Mouse (Mus musculus): Measurements from ENCODE around the gene Akap17b. TPM values are rescaled to one million over a fixed set of nuclear protein-coding genes. Genes with fewer than 3 reads are reported as not detected.
A peak's percentile ranks its signal among the peaks of the same experiment; 100 is the strongest.
"Not testable (repeated sequence)": the region's sequence is repeated elsewhere in the genome, so short reads cannot be mapped to it uniquely, and the experiment has no call there.

Akap17b gene
- polyA plus RNA-seq, 1 experiment from 2014 or later = 1.8 TPM

DNA sequence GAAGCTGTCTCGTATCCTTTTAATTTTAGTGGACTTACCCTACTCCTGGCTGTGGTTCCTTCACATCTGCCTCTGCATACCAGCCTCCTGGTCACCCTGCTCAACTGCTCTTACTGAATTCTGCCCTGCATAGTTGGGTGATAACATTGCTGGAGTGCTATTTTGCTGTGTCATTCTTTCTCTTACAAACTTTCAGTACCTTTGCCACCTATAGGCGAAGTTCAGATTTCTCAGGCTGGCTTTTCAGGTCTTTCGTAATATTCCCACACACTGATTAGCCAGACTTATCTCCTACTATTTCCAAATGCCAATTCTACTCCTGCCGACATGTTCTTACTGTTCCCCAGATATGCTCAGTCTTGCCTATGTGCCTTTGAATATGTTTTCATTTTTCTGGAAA lies 41.2 kb downstream of the Akap17b start:
- 77% methylated on average over 4 of the region's 4 CpGs for WGBS
- Histone ChIP-seq H3K36me3 (ENCODE audit: control insufficient read depth, insufficient read depth) (peaks cover 11% of the 10 kb centered on the region), H3K4me2 (ENCODE audit: low read depth, low read length) (no peak overlapping the region), H3K9ac (ENCODE audit: low read length) (no peak overlapping the region), H3K9me3 (replicated peaks; ENCODE audit: control insufficient read depth, low read length) (no peaks in the 10 kb centered on the region), H3K4me3 (ENCODE audit: low read length) (no peak overlapping the region), H3K27ac (ENCODE audit: low read length) (no peak overlapping the region), H3K4me1 (ENCODE audit: control insufficient read depth, insufficient read depth, low read length) (peaks cover 2% of the 10 kb centered on the region; the same call in 1 of the 2 replicates), H3K27me3 (ENCODE audit: control insufficient read depth, insufficient read depth, low read length) (no peaks in the 10 kb centered on the region)
- ATAC-seq (replicated peaks; ENCODE audit: extremely low read depth, insufficient read depth, low FRiP score) = no peak

DNA sequence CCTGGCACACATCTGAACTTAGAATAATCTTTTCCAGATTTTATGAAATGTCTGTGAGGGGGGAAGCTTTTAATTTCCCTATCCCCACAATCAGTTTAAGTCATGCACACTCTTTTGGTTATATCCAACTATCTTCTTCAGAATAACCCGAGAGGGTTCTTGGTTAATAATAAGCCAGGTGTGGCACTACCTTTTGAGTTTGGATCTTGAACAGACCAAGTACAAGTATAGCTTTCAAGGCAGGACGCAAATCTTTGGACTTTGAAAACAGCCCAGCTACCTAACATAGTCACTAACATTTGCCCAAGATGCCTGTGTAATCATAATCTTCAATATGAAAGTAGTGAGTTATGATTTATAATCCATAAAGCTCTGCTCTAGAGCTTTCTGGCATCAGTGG lies 42.3 kb downstream of the Akap17b start:
- Histone ChIP-seq H3K27me3 (ENCODE audit: control insufficient read depth, insufficient read depth, low read length) (no peaks in the 10 kb centered on the region), H3K27ac (ENCODE audit: low read length) (no peak overlapping the region), H3K36me3 (ENCODE audit: control insufficient read depth, insufficient read depth) (peaks cover 11% of the 10 kb centered on the region), H3K4me3 (ENCODE audit: low read length) (no peak overlapping the region), H3K9ac (ENCODE audit: low read length) (no peak overlapping the region), H3K4me2 (ENCODE audit: low read depth, low read length) (no peak overlapping the region), H3K9me3 (replicated peaks; ENCODE audit: control insufficient read depth, low read length) (no peaks in the 10 kb centered on the region; the same call in 1 of the 2 replicates), H3K4me1 (ENCODE audit: control insufficient read depth, insufficient read depth, low read length) (peaks cover 2% of the 10 kb centered on the region; the same call in 1 of the 2 replicates)
- 84% methylated on average over 2 of the region's 2 CpGs for WGBS
- ATAC-seq (replicated peaks; ENCODE audit: extremely low read depth, insufficient read depth, low FRiP score) = no peak

DNA sequence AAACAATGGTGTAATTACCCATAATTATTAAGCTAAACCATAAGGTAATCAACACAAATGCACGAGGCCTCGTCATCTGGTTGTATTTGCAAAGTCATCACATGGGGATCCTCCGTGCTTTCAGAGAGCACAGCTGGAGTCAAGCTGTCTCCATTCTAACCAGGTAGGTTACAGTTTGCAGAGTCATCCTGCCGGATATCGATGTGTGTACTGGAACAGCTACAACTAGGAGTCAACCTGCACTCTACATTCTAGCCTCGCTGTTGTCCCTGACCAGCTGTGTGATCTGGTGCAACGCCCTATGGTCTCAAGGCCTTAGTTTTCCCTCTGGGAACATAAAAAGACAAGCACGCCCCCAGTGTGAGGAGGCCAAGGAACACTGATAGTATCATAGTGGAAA lies 45.1 kb downstream of the Akap17b start:
- Histone ChIP-seq H3K4me2 (ENCODE audit: low read depth, low read length) (no peak overlapping the region), H3K27ac (ENCODE audit: low read length) (no peak overlapping the region), H3K36me3 (ENCODE audit: control insufficient read depth, insufficient read depth) (peaks cover 7% of the 10 kb centered on the region; the same call in 1 of the 2 replicates), H3K27me3 (ENCODE audit: control insufficient read depth, insufficient read depth, low read length) (no peaks in the 10 kb centered on the region), H3K9me3 (replicated peaks; ENCODE audit: control insufficient read depth, low read length) (no peaks in the 10 kb centered on the region; the same call in 1 of the 2 replicates), H3K4me1 (ENCODE audit: control insufficient read depth, insufficient read depth, low read length) (peaks cover 5% of the 10 kb centered on the region), H3K4me3 (ENCODE audit: low read length) (no peak overlapping the region), H3K9ac (ENCODE audit: low read length) (no peak overlapping the region)
- 80% methylated on average over 8 of the region's 8 CpGs for WGBS
- ATAC-seq (replicated peaks; ENCODE audit: extremely low read depth, insufficient read depth, low FRiP score) = no peak

DNA sequence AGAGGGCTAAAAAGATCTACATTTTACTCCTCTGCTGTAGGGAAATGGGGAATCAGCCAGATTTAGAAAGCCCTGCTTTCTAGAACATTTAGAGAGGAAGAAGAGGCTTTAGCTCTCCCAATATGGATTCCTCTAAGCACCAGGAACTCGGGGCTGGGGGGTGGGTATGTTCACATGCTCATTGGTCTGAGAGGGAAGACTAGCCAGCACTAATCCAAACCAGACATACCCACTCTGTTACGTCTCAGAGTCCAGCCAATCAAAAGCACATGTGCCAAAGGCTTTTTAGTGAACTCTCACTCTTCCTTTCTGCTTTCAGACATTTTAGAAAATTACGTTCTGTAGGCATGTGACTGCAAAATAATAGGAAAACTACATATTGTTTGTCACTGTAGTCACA lies 45.5 kb downstream of the Akap17b start:
- no peak overlapping the region for H3K9ac ChIP-seq (ENCODE audit: low read length)
- no peak overlapping the region for H3K27ac ChIP-seq (ENCODE audit: low read length)
- peak overlapping the region; percentile 68 for H3K4me2 ChIP-seq (ENCODE audit: low read depth, low read length)
- peaks cover 5% of the 10 kb centered on the region for H3K4me1 ChIP-seq (ENCODE audit: control insufficient read depth, insufficient read depth, low read length)
- H3K36me3 ChIP-seq (ENCODE audit: control insufficient read depth, insufficient read depth) = peaks cover 6% of the 10 kb centered on the region; the same call in 1 of the 2 replicates
- peak overlapping the region; percentile 80 for H3K4me3 ChIP-seq (ENCODE audit: low read length)
- H3K27me3 ChIP-seq (ENCODE audit: control insufficient read depth, insufficient read depth, low read length) = no peaks in the 10 kb centered on the region
- no peak for ATAC-seq (replicated peaks; ENCODE audit: extremely low read depth, insufficient read depth, low FRiP score)
- WGBS = 47% methylated on average over 3 of the region's 3 CpGs
- no peaks in the 10 kb centered on the region; the same call in 1 of the 2 replicates for H3K9me3 ChIP-seq (replicated peaks; ENCODE audit: control insufficient read depth, low read length)

- Histone ChIP-seq H3K9ac (ENCODE audit: low read length) (peak overlapping the region; percentile 91), H3K36me3 (ENCODE audit: control insufficient read depth, insufficient read depth) (peaks cover 6% of the 10 kb centered on the region; the same call in 1 of the 2 replicates), H3K4me1 (ENCODE audit: control insufficient read depth, insufficient read depth, low read length) (peaks cover 5% of the 10 kb centered on the region), H3K9me3 (replicated peaks; ENCODE audit: control insufficient read depth, low read length) (no peaks in the 10 kb centered on the region; the same call in 1 of the 2 replicates), H3K27ac (ENCODE audit: low read length) (peak overlapping the region; percentile 85), H3K4me2 (ENCODE audit: low read depth, low read length) (peak overlapping the region; percentile 68), H3K27me3 (ENCODE audit: control insufficient read depth, insufficient read depth, low read length) (no peaks in the 10 kb centered on the region), H3K4me3 (ENCODE audit: low read length) (peak overlapping the region; percentile 80)
- 20% methylated on average over 14 of the region's 14 CpGs for WGBS
- ATAC-seq (replicated peaks; ENCODE audit: extremely low read depth, insufficient read depth, low FRiP score) = 0 out of 2 replicates have a peak, but pooled peaks have one; percentile 14
Observed at GRCm38 (mm10) chrX:36598861-36599344, 46.3 kb downstream of the Akap17b start.

GRCm38 (mm10) chrX:36598390-36598810 lies 46.8 kb downstream of the Akap17b start:
- Histone ChIP-seq H3K4me3 (ENCODE audit: low read length) (peak overlapping the region; percentile 80), H3K9me3 (replicated peaks; ENCODE audit: control insufficient read depth, low read length) (no peaks in the 10 kb centered on the region; the same call in 1 of the 2 replicates), H3K9ac (ENCODE audit: low read length) (peak overlapping the region; percentile 91), H3K4me1 (ENCODE audit: control insufficient read depth, insufficient read depth, low read length) (peaks cover 5% of the 10 kb centered on the region), H3K36me3 (ENCODE audit: control insufficient read depth, insufficient read depth) (peaks cover 6% of the 10 kb centered on the region; the same call in 1 of the 2 replicates), H3K27ac (ENCODE audit: low read length) (peak overlapping the region; percentile 85), H3K4me2 (ENCODE audit: low read depth, low read length) (peak overlapping the region; percentile 68), H3K27me3 (ENCODE audit: control insufficient read depth, insufficient read depth, low read length) (no peaks in the 10 kb centered on the region)
- peak; percentile 12; the same call in 1 of the 2 replicates for ATAC-seq (replicated peaks; ENCODE audit: extremely low read depth, insufficient read depth, low FRiP score)
- 16% methylated on average over 40 of the region's 41 CpGs for WGBS

GRCm38 (mm10) chrX:36597707-36598389 lies 47.3 kb downstream of the Akap17b start, which contains the start of gene Pgrmc1:
Gene Pgrmc1 (plus strand): TSS chrX:36598206.
- H3K4me1 ChIP-seq (ENCODE audit: control insufficient read depth, insufficient read depth, low read length) = peaks cover 5% of the 10 kb centered on the region
- H3K9me3 ChIP-seq (replicated peaks; ENCODE audit: control insufficient read depth, low read length) = no peaks in the 10 kb centered on the region; the same call in 1 of the 2 replicates
- peak within 1 kb of the TSS; percentile 80 for H3K4me3 ChIP-seq (ENCODE audit: low read length)
- H3K9ac ChIP-seq (ENCODE audit: low read length) = peak within 1 kb of the TSS; percentile 91
- H3K27ac ChIP-seq (ENCODE audit: low read length) = peak within 1 kb of the TSS; percentile 85
- WGBS = 22% methylated on average over 43 of the region's 45 CpGs
- no peaks in the 10 kb centered on the region for H3K27me3 ChIP-seq (ENCODE audit: control insufficient read depth, insufficient read depth, low read length)
- H3K4me2 ChIP-seq (ENCODE audit: low read depth, low read length) = peak within 1 kb of the TSS; percentile 68
- peaks cover 6% of the 10 kb centered on the region; the same call in 1 of the 2 replicates for H3K36me3 ChIP-seq (ENCODE audit: control insufficient read depth, insufficient read depth)
- ATAC-seq (replicated peaks; ENCODE audit: extremely low read depth, insufficient read depth, low FRiP score) = peak; percentile 93

DNA sequence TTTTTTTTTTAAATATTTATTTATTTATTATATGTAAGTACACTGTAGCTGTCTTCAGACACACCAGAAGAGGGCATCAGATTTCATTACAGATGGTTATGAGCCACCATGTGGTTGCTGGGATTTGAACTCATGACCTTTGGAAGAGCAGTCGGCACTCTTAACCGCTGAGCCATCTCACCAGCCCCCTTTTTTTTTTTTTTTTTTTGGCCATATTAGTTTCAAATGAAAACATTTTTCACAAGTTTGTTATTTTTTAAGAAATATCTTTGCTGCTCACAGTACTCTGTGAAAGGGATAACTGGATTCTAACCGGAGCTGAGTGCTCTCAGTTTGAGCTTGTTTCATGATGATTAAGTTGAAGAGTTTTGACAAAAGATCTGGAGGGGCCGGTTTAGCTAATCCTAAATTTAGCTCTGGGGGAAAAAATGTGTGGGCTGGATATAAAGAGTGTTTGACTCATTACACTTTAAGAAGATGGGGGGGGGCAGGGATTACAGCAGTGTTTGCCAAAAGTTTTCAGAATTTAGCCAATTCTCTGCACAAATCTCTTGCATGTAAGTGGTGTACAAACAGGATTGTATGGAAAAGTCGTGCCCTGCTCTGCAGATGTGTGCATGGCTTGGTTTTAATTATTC lies 48.6 kb downstream of the Akap17b start:
- not testable (repeated sequence) for H3K4me1 ChIP-seq (ENCODE audit: control insufficient read depth, insufficient read depth, low read length); H3K9me3 ChIP-seq (replicated peaks; ENCODE audit: control insufficient read depth, low read length); H3K4me2 ChIP-seq (ENCODE audit: low read depth, low read length); H3K27ac ChIP-seq (ENCODE audit: low read length); H3K9ac ChIP-seq (ENCODE audit: low read length); H3K4me3 ChIP-seq (ENCODE audit: low read length); H3K27me3 ChIP-seq (ENCODE audit: control insufficient read depth, insufficient read depth, low read length); H3K36me3 ChIP-seq (ENCODE audit: control insufficient read depth, insufficient read depth); ATAC-seq (replicated peaks; ENCODE audit: extremely low read depth, insufficient read depth, low FRiP score)
- 60% methylated on average over 5 of the region's 5 CpGs for WGBS

- WGBS = 68% methylated on average over 3 of the region's 3 CpGs
- Histone ChIP-seq H3K36me3 (ENCODE audit: control insufficient read depth, insufficient read depth) (peaks cover 2% of the 10 kb centered on the region; the same call in 1 of the 2 replicates), H3K4me2 (ENCODE audit: low read depth, low read length) (no peak overlapping the region), H3K4me3 (ENCODE audit: low read length) (no peak overlapping the region), H3K9me3 (replicated peaks; ENCODE audit: control insufficient read depth, low read length) (no peaks in the 10 kb centered on the region; the same call in 1 of the 2 replicates), H3K9ac (ENCODE audit: low read length) (no peak overlapping the region), H3K27me3 (ENCODE audit: control insufficient read depth, insufficient read depth, low read length) (no peaks in the 10 kb centered on the region), H3K27ac (ENCODE audit: low read length) (no peak overlapping the region), H3K4me1 (ENCODE audit: control insufficient read depth, insufficient read depth, low read length) (peaks cover 5% of the 10 kb centered on the region)
- no peak for ATAC-seq (replicated peaks; ENCODE audit: extremely low read depth, insufficient read depth, low FRiP score)
Observed at GRCm38 (mm10) chrX:36595247-36595646, 49.9 kb downstream of the Akap17b start.
